Mouse (Mus musculus): ENCODE measurements at regions not wholly inside any gene's neighbourhood (a gene's known extent, or its start where the extent isn't known, plus 50 kb on each side); places are given as distances from the start of the nearest gene placed in this dataset.

DNA sequence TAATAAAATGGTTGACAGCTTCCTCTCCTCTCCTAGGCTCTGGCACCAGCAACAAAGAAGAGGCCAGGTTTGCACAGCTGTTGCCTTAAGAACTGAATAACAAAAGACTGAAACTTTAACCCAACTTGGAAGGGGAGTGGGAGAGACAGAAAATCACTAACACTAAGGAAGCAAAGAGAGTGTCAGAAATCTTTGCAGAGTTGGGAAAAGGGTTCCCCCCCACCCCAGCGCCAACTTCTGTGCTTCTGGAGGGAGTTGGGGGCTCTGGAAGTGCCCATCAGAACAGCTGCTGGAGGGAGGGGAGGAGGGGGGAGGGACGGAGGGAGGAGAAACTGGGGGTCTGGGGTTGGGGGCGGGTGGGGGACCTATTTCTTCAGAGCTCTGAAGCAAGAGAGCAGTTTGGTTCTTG is 86.8 kb upstream of the Plekha5 start:
- TF ChIP-seq TAL1 (conservative IDR thresholded peaks at IDR 0.05; ENCODE audit: low read depth, low read length) (no peak), CTCF (IDR thresholded peaks at IDR 0.05; ENCODE audit: low read depth, low read length) (no peak), GATA1 (IDR thresholded peaks at IDR 0.05; ENCODE audit: borderline replicate concordance, low read length) (no peak), POLR2AphosphoS5 (IDR thresholded peaks at IDR 0.05; ENCODE audit: insufficient replicate concordance, low read depth, low read length) (no peak)

Measured in G1E (cell line).